Mouse (Mus musculus) bone marrow, adult 2 months (tissue): Measurements from ENCODE around the gene Lins1.

ENCODE experiments used
- CTCF ChIP-seq: fragments of 200-500 bp; IDR thresholded peaks from 2 replicates; pipeline ENCODE4 v1.5.1; 2011; ENCODE audit warnings: low read length, control low read depth; ENCODE audit not compliant: control insufficient read depth, insufficient read depth
- POLR2A ChIP-seq: fragments of 200-500 bp; IDR thresholded peaks from 2 replicates; pipeline ENCODE4 v1.6.1; 2011; ENCODE audit warnings: low read depth, mild to moderate bottlenecking, control low read depth, low read length, borderline replicate concordance; ENCODE audit not compliant: control insufficient read depth

GRCm38 (mm10) chr7:66649181-66649580 is 40.5 kb upstream of the Lins1 start:
- TF ChIP-seq CTCF: no peak
- TF ChIP-seq POLR2A: no peak
